Mouse (Mus musculus) layer of hippocampus, postnatal 14 days (tissue): Measurements from ENCODE around the gene Rock2. TPM values are rescaled to one million over a fixed set of nuclear protein-coding genes. Genes with fewer than 3 reads are reported as not detected.

Experiments
- DNase-seq, 2 experiments: peaks; one replicate each; pipeline ENCODE4 v3.0.0; 2021 to 2022; ENCODE audit warnings: low spot score in 2 of 2, mixed read lengths in 1 of 2
- long read RNA-seq, 2 experiments: library from polyadenylated mRNA; stranded (forward); transcript quantifications; one replicate each; pipeline ENCODE4 v2.0.0; 2021
- total RNA-seq, 2 experiments: library from RNA; stranded (reverse); gene quantifications; 2 replicates each; pipeline ENCODE4 v1.2.3; 2021

Gene Rock2
- total RNA-seq: 100 to 1,000 TPM in 1 of 2 experiments, 10 to 100 TPM in 1; 99.1 to 100 TPM
- long read RNA-seq, experiment 1, partial matches to known transcripts: 5 of 10 reads
- long read RNA-seq, experiment 1, other reads (novel, unspliced or antisense): 5 of 10 reads
- long read RNA-seq, experiment 2, partial matches to known transcripts: 4 of 12 reads
- long read RNA-seq, experiment 2, other reads (novel, unspliced or antisense): 8 of 12 reads

DNA sequence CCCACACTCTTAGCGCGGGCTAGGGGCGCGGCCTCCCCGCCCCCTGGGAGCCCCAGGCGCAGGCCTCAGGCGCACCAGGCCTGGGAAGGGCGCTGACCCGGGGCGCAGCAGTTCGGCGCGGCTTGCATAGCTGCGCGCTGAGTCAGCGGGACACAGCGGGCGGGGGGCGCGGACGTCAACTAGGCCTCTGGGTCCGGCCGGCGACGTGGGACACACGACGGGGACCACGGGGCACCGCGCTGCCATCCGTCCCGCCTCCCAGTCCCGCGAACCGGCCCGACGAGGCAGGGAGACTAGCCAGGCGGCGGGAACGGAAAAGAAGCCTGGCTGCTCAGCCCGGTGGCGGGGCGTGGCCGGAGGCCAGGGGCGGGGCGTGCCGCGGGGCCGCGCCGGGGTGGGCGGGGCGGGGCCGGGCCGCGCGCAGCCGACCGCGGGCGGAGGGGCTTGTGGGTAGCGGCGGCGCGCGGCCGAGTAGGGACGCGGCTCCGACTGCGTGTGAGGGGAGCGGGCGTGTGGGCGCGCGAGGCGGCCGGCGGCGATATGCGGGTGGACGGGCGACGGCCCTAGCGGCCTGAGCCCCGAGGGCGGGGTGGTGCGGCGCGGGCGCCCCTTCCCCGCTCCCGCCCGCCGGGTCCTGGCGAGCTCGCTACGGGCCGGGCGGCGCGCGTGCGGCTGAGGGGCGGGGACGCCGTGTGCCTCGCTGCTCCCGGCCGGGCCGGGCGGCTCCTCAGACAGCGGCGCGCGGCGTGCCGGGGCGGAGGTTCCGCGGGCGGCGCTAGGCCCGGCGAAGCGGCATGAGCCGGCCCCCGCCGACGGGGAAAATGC is at the start of gene Rock2:
Gene Rock2 (plus strand): TSS at position 500 of the 825 bp plus-strand sequence.
- DNase-seq: peak; percentile 82

DNA sequence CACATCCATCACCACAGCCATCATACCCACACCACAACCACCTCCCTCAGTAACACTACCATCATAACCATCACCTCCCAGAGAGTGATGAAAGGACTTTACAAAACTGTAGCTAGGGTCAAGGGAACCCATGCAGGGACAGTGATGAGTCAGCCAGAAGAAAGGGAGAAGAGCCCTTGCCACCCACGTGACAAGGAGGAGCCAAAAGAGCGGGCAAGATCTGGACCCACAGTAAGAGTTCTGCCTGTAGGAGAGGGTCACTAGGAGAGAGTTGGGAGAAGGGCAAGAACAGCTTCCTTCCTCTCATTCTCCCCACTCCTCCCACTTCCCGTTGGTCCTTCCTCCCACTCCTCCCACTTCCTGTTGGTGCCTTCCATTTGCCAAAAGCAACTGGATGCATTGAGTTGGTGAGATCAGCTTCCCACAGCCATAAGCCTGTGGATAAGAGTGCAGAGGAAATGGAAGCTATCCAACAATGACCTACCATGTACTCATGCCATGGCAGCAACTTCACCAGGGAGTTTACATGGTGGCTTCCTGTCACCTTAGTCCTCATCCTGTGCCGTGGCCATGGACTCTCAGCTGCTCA is 47.4 kb upstream of the Rock2 start:
- DNase-seq: no peak

DNA sequence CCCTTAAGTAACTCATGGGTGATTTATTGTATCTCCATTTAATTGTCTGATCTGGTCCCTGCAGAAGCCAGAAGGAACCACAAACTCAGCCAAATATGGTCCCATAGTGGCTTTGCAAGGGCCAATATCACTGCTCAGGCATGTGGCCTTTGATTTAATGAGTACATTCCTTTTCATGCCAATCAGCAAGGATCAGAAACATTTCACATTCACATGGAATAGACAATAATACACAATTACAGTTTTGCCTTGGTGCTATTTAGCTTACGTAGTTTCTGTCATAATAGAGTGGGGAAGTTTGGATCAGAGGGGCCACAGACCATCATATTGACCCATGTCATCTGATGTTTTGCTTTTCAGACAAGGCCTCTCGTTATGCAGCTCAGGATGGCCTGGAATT is 46.2 kb upstream of the Rock2 start:
- no peak for DNase-seq

DNA sequence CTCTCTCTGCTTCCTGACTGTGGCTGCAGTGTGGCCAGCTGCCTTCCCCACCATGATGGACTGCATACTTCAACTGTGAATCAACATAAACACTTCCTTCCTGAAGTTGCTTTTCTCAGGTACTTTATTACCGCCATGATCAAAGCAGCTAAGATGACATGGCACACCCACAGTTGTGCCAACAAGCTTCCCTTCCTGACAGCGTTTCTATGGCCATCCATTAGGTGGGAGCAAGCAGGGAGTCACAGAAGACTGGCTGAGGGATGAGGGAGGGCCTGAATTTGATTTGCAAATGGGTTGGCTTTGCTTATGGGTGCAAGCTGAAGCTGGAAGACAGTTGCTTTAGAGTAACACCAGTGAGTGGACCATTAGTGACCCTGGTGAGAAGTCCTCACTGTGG is 44.9 kb upstream of the Rock2 start:
- no peak for DNase-seq

DNA sequence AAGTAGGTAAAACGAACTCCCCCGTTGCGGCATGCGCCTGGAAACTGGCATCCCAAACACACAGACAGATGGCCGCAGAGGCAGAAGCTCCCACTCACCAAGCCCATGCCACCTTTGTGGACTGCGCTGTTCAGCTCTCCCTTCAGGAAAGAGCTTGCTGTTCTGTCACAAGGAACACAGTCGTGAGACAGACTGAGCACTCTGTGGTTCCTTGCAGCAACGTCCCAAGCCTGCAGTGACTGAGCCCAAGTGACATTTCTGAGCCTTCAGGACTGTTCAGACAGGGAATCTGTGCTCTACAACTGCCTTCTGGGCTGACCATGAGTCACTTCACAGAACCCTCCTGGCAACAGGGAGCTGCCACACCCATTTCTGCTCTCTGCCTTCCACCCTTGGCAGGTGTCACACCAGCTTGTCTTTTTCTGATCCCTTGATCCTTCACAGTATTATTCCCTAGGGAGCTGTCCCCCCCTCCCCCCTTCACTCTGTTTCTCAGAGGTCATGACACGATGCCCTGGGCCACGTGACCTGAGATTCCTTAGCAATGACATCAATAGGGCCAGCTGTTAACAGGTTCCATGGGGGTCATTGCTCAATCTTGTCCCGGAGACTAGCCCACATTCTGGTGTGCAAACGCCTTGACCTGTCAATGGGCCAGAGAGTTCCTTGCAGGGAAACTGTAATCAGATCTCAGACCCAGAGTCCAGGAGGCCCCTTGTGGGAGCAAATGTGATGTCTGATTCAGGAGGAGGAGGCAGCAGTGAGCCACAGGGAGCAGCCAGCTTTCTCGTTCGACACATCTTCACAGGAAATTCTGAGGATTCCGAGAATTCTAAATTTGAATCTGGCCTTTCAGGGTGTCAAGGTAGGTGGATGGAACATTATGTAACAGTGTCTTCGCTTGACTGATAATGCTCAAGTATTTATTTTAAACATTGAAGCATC is 44.0 kb upstream of the Rock2 start:
- peak; percentile 58 to 59 for DNase-seq

DNA sequence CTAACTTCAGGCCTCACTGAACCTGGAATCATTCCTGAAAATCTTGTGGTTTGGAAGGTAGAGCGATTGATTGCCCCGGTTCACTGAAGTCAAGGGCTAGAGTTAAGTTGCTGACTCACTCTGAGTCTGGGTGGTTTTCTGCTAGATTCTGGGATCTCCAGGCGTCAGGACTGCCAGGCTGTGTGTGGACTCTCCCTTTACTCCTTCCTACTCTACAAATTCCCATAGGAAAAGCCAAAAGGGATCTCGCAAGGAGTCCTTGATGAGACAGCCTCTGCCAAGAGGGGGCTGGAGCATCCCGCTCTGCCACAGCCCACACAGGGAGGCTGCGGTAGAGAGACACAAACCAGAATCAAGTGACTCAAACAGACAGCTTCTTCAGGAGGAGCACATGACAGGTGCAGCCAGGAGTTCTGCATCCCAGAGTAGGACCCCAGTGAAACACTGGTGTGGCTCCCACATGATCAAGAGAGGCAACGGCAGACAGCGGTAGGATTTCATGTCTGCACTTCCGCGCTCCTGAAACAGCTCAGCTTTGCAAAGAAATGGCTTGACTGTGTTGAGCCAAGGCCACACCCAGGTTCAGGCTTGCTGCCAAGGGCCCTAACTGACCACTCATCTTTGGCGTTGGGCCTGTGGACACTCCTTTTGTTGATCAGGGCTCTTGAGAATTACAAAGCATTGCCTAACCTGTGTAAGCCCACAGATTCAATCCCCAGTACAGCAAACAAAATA is 41.1 kb upstream of the Rock2 start:
- DNase-seq: no peak

DNA sequence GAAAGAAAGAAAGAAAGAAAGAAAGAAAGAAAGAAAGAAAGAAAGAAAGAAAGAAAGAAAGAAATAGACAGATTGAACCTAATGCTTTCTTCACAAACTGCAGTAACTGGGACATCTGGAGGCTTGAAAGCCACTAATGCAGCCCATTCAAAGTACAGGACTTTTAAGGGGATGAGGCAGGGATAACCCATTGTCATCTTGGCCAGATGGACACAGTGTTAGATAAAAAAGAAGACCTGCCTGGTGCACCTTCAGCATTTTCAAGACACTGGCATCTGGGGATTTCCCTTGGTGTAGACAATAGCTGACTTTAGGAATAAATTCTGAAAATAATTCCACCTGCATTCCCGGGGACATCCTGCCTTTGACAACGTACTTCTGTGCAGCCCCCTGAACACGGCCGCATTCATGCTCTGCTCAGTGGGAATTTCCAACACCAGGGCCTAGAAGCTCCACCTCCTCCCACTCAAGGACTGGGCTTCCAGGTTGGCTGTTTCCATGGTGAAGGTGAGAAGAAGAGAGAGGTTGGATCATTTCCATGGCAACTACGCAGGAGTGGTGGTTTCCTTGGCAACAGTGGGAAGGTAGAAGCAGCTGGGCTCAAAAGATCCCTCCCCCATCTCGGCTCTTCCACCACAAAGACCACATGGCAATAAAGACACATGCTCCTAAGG is 38.9 kb upstream of the Rock2 start:
- peak; percentile 61 to 86 for DNase-seq

DNA sequence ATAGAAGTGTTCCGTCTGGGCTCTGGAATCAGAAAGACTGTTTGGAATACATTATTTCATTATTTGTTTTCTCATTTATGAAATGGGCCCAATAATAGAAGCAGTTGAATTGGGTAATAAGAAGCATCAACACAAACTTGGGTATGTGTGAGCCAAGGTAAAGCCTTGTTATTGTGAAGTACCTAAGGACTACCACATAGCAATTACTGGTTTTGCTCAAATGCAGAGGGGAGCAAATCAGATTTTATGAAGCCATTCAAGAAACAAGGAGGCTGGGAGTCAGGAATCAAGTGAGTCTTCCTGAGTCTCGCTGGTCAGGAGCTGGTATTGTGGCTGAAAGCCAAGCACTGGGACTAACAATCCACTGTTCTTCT is 38.4 kb upstream of the Rock2 start:
- DNase-seq: no peak

DNA sequence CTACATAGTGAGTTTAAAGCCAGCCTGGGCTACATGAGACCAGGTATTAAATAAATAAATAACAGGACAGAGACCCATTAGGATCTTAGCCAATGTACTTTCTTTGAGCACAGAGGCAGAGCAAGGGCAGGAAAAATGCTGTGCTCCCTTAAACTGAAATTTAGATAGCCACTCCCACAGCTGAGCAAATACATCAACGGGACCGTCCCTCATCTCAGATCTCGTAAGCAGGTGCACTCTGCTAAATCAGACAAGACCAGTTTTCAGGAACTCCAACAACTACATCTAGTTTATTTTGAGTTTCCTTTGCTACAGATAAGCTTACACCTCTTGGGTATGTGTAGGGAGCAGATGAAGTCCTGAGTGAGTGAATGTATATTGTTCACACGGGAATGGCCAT is 36.6 kb upstream of the Rock2 start:
- no peak for DNase-seq

DNA sequence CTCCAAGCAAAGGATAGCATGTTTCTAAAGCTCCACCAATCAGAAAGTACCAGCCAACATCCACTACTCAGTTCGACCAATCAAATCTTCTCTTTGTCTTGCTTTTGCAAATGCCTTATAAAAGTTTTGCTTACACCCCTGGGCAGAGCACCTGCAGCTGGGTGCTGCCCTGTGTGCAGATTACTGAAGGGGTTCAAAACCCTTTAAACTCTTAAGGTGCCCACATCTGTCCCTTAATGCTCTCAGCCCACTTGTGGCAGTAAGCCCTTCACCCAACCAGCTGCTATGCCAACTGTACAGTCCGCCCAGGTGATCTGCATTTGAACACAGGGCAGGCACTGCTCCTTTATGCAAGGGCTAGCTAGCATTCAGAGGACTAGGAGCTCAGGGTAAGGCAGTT is 34.9 kb upstream of the Rock2 start:
- no peak for DNase-seq

DNA sequence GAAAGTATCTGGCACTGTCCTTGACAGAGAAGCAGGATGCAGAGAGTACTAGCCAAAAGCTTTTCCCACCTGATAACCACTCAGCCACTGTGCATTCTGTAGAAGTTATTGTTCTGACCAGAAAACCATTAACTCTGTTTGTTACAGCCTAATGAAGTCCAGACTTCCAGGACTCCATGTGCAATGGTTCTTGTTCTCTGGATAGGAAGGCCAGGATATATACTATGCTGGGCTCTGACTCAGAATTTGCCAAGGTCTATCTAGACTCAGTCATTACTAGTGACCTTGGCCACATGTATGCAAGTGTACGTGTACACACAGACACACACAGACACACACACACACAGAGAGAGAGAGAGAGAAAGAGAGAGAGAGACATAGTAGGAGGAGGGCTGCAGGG is 34.2 kb upstream of the Rock2 start:
- DNase-seq: no peak

DNA sequence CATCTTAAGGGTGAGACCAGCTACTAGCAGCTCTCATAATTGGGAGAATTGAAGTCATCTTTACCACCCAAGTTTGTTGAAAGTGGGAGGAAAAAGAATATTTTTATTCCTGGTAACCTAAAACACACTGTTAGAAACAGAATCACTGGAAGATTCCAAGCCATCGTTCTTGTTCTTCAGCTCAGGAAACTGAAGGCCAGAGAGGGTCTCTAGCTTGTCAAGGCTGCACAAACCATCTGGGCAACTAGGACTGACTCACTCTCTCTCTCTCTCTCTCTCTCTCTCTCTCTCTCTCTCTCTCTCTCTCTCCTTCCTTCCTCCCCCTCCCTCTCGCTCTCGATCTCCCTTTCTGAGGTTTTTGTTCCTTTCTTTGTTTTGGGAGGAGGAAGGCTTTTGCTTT is 33.7 kb upstream of the Rock2 start:
- DNase-seq: no peak

DNA sequence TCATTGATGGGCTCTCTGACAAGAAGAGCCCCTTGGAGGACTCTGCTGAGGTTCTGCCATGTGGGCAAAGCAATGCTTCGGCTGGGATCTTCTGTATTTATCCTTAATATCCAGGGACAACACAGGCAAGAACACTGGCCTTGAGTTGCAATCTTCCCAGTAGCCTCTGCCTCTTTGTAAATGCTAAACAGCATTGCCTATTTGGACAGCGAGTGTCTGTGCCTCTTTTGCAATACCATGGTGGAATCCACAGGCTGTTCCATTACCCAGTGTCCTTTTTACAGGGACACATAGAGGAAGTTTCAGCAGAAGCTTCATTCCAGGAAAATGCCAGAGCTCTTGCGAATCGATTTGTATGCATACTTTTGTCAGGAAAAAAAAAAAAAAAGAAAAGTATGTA is 30.2 kb upstream of the Rock2 start:
- DNase-seq: no peak

DNA sequence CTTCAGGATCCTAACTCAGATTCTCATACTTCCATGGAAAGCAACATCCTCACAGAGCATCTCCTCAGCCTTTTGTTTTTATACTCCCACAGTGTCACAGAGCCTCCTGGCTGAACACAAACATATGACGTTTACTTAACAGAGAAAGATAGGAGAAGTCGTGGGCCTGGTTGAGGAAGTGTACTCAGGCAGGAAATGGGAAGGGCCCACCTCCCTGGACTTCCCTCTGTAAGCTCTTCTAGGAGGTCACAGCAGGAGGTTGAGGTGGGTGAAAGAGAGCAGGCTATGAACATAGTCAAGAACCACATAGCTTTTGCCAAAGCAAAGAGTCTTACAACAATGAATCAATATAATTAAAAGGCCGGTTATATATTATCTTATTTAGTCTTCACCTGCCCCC is 28.8 kb upstream of the Rock2 start:
- DNase-seq: no peak

DNA sequence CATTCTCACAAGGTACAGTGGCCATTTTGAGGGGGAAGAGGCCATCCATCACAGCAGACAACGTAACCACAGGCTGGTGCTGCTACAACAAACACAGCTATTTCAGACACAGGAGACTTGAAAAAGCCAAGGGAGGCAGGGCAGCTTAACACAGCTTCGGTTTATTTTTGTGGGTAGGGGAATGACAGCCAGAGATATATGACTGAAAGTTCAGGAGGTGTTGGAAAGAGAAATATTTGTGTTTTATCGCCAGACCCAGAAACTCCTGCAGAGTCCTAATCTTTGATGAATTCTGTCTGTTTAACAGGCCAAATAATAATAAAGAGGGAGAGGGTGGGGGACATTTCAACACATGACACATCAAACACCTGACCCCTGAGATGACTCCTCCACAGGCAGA is 28.2 kb upstream of the Rock2 start:
- no peak for DNase-seq

DNA sequence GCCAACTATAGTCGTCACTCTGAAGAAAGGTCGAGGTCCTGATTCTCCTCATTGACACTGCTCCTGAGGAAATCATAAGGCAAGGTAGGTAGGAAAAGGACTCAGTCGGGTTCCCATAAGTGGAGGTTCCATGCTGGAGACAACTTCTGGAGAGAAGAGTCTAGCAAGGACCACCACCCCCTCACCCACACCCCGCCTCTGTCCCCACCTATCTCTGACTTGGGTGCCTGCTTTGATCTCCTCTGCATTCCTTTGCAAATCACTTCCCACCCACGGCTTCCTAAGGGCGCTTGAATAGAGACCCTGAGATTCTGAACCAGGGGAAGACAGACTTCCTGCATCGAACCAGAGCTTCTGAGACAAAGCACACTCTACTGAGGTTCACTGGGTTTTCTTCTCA is 27.4 kb upstream of the Rock2 start:
- DNase-seq: no peak

DNA sequence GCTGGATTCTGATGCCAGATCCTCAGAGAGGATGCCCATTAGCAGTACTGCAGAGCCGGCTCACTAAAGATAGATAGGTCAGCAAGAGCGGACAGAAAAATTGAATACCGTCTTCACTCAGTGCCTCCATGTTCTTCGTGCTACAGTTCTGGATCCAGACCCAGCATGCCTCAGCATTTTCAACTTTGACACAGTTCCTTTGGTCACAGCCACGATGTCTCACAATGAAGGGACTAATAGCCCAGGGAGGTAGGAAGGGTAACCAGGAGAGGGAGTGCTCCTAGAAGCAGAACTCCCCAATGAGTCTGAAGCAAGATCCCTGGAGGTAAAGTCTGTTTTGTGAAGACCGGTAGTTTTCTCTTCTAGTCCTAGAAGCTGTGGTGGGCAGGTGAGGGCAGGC is 26.1 kb upstream of the Rock2 start:
- no peak for DNase-seq

DNA sequence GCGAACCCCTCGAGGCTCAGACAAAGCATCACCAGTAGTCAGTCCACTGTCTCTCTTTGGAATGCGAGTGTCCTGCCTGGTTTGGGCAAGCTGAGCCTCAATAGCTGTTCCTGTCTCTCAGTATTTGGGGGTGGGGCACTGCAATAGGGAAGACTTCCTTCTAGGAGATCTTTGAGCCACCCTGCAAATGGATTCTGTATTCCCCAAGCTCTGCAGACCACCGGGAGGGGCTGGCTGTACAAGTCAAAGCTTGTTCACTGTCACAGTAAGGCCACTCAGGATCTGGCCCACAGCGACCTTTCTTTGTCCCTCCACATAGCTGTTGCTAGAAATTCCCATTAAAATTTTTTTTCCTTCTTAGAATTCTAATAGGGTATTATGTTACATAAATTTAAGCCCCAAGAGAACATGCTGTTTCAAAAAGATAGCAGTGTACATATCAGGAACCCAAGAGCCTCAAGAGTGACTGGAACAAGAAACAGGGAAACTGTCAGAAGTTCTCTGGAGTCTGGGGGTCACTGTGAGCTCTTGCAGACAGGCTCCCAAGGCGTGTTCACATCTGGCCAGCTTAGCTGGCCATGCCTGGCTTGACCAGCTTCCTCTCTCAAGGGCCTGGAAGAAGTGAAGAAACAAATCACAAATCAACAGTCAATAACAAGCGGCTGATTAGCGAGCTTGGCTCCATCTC is 25.5 kb upstream of the Rock2 start:
- DNase-seq: no peak

DNA sequence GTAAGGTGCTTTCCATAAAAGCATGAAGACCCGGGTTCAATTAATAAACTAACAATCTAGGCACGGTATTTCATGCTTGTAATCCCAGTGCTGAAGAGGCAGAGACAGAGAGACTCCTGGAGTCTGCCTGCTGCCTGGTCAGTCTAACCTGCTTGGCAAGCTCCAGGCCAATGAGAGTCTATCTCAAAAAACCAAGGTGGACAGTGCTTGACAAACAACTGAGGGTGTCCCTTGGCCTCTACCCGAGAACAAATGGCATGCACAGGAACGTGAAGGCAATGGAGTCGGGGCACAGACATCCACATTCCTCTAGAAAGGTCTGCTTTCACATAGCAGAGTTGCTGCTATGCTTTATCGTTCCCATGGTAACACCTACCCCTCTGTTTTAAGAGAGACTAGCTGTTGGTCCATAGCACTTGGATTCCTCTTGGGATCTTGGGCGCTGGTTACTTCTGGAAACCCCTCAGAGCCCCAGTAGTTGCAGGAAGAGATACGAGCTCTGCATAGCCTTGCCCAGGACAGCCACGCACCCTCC is 24.8 kb upstream of the Rock2 start:
- DNase-seq: no peak
